Mouse (Mus musculus) CH12.LX (cell line): ENCODE data around the gene Slc35f3.

Source experiments
- BHLHE40 ChIP-seq: IDR thresholded peaks from 2 replicates; pipeline ENCODE4 v1.6.1; 2011; ENCODE audit warnings: mild to moderate bottlenecking, low read depth, low read length, improper control_type of control experiment
- CTCF ChIP-seq, 2 experiments: IDR thresholded peaks in 1 of 2; conservative IDR thresholded peaks in 1 of 2; 2 replicates each; pipeline ENCODE4 v1.5.1; 2011 to 2012; ENCODE audit warnings: low read depth in 2 of 2, low read length in 2 of 2, improper control_type of control experiment in 1 of 2, inconsistent platforms in 1 of 2, mild to moderate bottlenecking in 1 of 2, moderate library complexity in 1 of 2
- EP300 ChIP-seq: IDR thresholded peaks from 2 replicates; pipeline ENCODE4 v1.6.1; 2011; ENCODE audit warnings: low read length, improper control_type of control experiment
- ETS1 ChIP-seq: conservative IDR thresholded peaks from 2 replicates; pipeline ENCODE4 v1.6.1; 2012; ENCODE audit warnings: low read depth, mild to moderate bottlenecking, inconsistent platforms, low read length, improper control_type of control experiment, moderate library complexity
- MAX ChIP-seq: IDR thresholded peaks from 2 replicates; pipeline ENCODE4 v1.6.1; 2011; ENCODE audit warnings: low read length, improper control_type of control experiment
- MXI1 ChIP-seq: IDR thresholded peaks from 2 replicates; pipeline ENCODE4 v1.6.1; 2011; ENCODE audit warnings: mild to moderate bottlenecking, low read depth, low read length, improper control_type of control experiment
- POLR2A ChIP-seq: IDR thresholded peaks from 2 replicates; pipeline ENCODE4 v1.6.1; 2011; ENCODE audit warnings: low read depth, mild to moderate bottlenecking, improper control_type of control experiment, low read length
- TCF12 ChIP-seq: IDR thresholded peaks from 2 replicates; pipeline ENCODE4 v1.6.1; 2014; ENCODE audit warnings: low read depth, mild to moderate bottlenecking, inconsistent platforms, low read length, improper control_type of control experiment

GRCm38 (mm10) chr8:126398349-126398748 lies 100.0 kb downstream of the Slc35f3 start:
- TF ChIP-seq CTCF (conservative IDR thresholded peaks at IDR 0.05 in 1 of 2, IDR thresholded peaks at IDR 0.05 in 1 of 2; ENCODE audit: low read depth in 2 of 2, low read length in 2 of 2) = peak; percentile 19 to 51; a peak in 3 of 4 replicates
- no peak for TF ChIP-seq TCF12
- TF ChIP-seq MXI1 = no peak
- no peak for TF ChIP-seq POLR2A
- no peak for TF ChIP-seq MAX
- TF ChIP-seq BHLHE40 = no peak
- TF ChIP-seq ETS1 = no peak
- no peak for TF ChIP-seq EP300
